Mouse (Mus musculus) ovary, postnatal 14 days (tissue): Measurements from ENCODE around the gene Nanos3.

Experiments used
- DNase-seq: peaks from one replicate; pipeline ENCODE4 v3.0.0; 2022; ENCODE audit warnings: low spot score

The Nanos3 gene

DNA sequence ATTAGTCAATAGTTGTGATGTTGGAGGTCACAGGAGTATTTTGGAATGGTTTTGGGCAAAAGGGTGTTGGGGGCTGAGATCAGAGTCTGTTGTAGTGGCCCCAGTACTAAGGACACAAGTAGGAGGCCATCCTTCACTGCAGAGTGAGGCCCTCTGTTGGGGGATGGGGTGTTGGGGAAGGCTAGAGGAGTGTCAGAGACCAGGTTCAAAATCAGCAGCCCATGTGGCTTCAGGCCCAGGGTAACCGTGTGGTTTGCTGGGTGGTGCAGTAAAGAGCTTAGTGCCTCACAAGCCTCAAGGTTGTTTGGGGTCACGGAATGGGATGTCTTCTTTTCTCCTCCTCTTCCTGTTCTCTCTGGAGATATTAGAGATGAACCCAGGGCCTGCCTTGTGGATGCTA is 58.3 kb downstream of the Nanos3 start:
- no peak for DNase-seq

DNA sequence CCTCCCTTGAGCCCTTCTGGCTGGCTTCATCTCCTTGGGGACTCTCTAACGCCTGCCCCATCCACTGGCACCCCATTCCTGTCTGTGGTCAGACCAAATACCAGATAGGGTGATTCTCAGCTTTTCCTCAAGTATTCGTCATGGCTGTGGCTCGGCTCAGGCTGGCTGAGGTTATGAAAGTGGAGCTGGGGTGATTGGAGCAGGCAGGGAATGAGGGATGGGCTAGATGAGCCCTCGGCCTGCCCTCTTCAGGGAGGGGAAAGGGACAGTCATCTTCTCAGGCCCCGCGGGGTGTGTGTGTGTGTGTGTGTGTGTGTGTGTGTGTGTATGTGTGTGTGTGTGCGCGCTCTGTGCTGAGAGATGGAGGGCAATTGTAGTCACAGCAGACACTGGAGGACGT is 59.4 kb downstream of the Nanos3 start, which contains the start of gene Podnl1:
Gene Podnl1, plus strand, starts transcription at position 334 of the 400 bp plus-strand sequence.
- no peak for DNase-seq
